In the genomic region with DNA sequence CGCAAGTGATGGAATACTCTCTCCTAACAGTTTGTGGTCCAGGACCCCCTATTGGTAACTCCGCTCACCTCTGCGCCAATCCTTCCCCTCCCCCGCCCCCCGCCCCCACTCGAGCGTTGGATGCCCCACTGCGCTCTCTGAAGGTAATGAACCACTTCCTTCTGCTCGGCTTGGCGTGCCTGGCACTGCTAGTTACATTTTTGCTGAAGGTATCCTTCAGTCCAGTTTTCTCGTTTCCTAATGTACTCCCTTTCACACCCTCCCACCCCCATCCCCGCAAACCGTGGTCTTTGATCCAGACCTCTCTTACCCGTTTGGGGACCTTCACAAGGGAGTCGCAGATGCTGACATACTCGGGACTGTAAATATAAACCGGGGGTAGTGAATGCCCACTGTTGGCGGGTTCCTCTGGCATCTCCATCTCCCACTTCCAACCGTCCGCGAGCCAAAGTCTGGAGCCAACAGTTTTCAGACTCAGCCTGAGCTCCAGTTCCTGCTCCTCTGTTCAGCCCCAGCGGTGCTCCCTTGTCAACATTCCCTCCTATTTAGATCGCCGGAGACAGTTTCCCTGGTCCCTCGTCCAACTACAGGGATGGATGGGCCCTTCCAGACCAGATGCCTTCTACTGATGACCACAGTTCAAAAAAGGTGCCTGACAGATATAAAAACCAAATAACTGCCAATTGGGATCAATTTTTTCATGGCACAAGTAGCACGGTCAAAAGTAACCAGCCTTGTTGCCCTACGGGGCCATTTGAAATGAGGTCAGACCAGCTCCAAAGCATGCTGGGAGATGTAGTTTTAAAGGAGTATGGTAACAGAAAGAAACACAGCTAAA, we compare ENCODE assay signal across 8 mouse cellular contexts. TPM values are rescaled to one million over a fixed set of nuclear protein-coding genes. Genes with fewer than 3 reads are reported as not detected.
DNase-seq lines count a peak whose midpoint lies in the region; ATAC-seq lines count a peak whose summit lies in the region.

Gene Hdac8 (minus strand): TSS at position 716 of the 838 bp plus-strand sequence.

- H3K9me3 ChIP-seq in hindbrain, embryonic 11.5 days (ENCODE audit: control insufficient read depth, low read length): no peaks in the 10 kb centered on the region
- no peaks in the 10 kb centered on the region for H3K9me3 ChIP-seq in lung, embryonic 16.5 days (ENCODE audit: control insufficient read depth, low read length)

- H3K36me3 ChIP-seq in hindbrain, embryonic 11.5 days (ENCODE audit: control insufficient read depth, insufficient read depth, low read length): no peaks in the 10 kb centered on the region
- H3K36me3 ChIP-seq in lung, embryonic 16.5 days (ENCODE audit: control insufficient read depth, insufficient read depth, low read length): no peaks in the 10 kb centered on the region

- H3K4me1 ChIP-seq in hindbrain, embryonic 11.5 days (replicated peaks; ENCODE audit: control insufficient read depth, insufficient read depth, low read length): no peaks in the 10 kb centered on the region
- H3K4me1 ChIP-seq in lung, embryonic 16.5 days (replicated peaks; ENCODE audit: control insufficient read depth, insufficient read depth, low read length): 0 out of 2 replicates have a peak, but pooled peaks cover 4% of the 10 kb centered on the region

- peak within 1 kb of the TSS; percentile 45 for H3K4me3 ChIP-seq in hindbrain, embryonic 11.5 days (ENCODE audit: low read depth, low read length)
- H3K4me3 ChIP-seq in lung, embryonic 16.5 days (ENCODE audit: low read length): peak within 1 kb of the TSS; percentile 56

- peak within 1 kb of the TSS; percentile 34 for H3K4me2 ChIP-seq in hindbrain, embryonic 11.5 days (replicated peaks; ENCODE audit: low read depth, low read length)
- peak within 1 kb of the TSS; percentile 54 for H3K4me2 ChIP-seq in lung, embryonic 16.5 days (ENCODE audit: low read depth, low read length)

- ATAC-seq in frontal cortex, adult (ENCODE audit: low TSS enrichment): peak; percentile 98
- ATAC-seq in hindbrain, embryonic 11.5 days (ENCODE audit: low FRiP score): peak; percentile 91
- peak; percentile 84 for ATAC-seq in lung, embryonic 16.5 days (ENCODE audit: low read depth)

- 17% methylated on average over 27 of the region's 27 CpGs for WGBS in hindbrain, embryonic 11.5 days
- 13% methylated on average over 27 of the region's 27 CpGs for WGBS in lung, embryonic 16.5 days

- H3K27me3 ChIP-seq in hindbrain, embryonic 11.5 days (ENCODE audit: control insufficient read depth, insufficient read depth, low read length): peaks cover 6% of the 10 kb centered on the region
- H3K27me3 ChIP-seq in lung, embryonic 16.5 days (ENCODE audit: control insufficient read depth, insufficient read depth, low read depth, low read length): no peaks in the 10 kb centered on the region; the same call in 1 of the 2 replicates

- H3K27ac ChIP-seq in hindbrain, embryonic 11.5 days (ENCODE audit: low read depth, low read length): no peak within 1 kb of the TSS
- no peak within 1 kb of the TSS for H3K27ac ChIP-seq in lung, embryonic 16.5 days (ENCODE audit: low read length)

- DNase-seq in Muller cell, postnatal 12 days (ENCODE audit: inconsistent ontology term): peak; percentile 61
- DNase-seq in cerebellum, adult 8-10 months: peak; percentile 51
- DNase-seq in hindbrain, embryonic 11.5 days (ENCODE audit: low spot score): peak; percentile 56
- peak; percentile 56 for DNase-seq in layer of hippocampus, adult 9-11 months
- peak; percentile 4 for DNase-seq in ovary, adult 18-20 months (ENCODE audit: low spot score)
- peak; percentile 60 for DNase-seq in thymus, postnatal 0 days (ENCODE audit: low spot score)

- peak within 1 kb of the TSS; percentile 40; the same call in 1 of the 2 replicates for H3K9ac ChIP-seq in hindbrain, embryonic 11.5 days (ENCODE audit: low read depth, low read length)
- peak within 1 kb of the TSS; percentile 70 for H3K9ac ChIP-seq in lung, embryonic 16.5 days (ENCODE audit: low read length)

RNA-seq across cellular contexts. Expression of gene Hdac8, which starts in this region (rescaled TPM):
- 2.3 and 2.8 TPM in 2 replicates for polyA plus RNA-seq in hindbrain, embryonic 11.5 days (2014; fragmentation: Nextera tagmentation; extraction: Ambion mirVana)
- 11.1 and 13.5 TPM in 2 replicates for polyA plus RNA-seq in lung, embryonic 16.5 days (2015; fragmentation: Nextera tagmentation; extraction: Ambion mirVana)
- 11.0 and 11.2 TPM in 2 replicates for polyA plus RNA-seq in thymus, postnatal 0 days (2015; fragmentation: Nextera tagmentation; extraction: Ambion mirVana)

Comparison
In these comparisons a context has a peak if more than half of its experiments do, and no peak if none do; other contexts are left out.
1. DNase-seq: peak in every context shown above with its lines; median percentile 61 in Muller cell, postnatal 12 days; 60 in thymus, postnatal 0 days; 56 in hindbrain, embryonic 11.5 days; 56 in layer of hippocampus, adult 9-11 months; 51 in cerebellum, adult 8-10 months; 4 in ovary, adult 18-20 months.